Mouse (Mus musculus) heart, postnatal 10 days (tissue): ENCODE results near the gene Syngr1. TPM values are rescaled to one million over a fixed set of nuclear protein-coding genes. Genes with fewer than 3 reads are reported as not detected.
A peak's percentile ranks its signal among the peaks of the same experiment; 100 is the strongest.

Experiments used
- DNase-seq, 2 experiments: peaks; one replicate each; pipeline ENCODE4 v3.0.0; 2021
- intact Hi-C: fragments of 180-260 bp; cut with DNase I; formaldehyde crosslinking; loops from one replicate; pipeline ENCODE4 v1.15.1; 2025
- total RNA-seq, 2 experiments: library from RNA; stranded (reverse); gene quantifications; 2 replicates each; pipeline ENCODE4 v1.2.3; 2021

The Syngr1 gene
- 10 to 100 TPM; 84.9 to 86.7 TPM for total RNA-seq

- intact Hi-C loops = no loop called here
- peak; percentile 80 to 82 for DNase-seq
These were observed at the start of gene Syngr1, which contains the start of gene Rpl3 for GRCm38 (mm10) chr15:80091121-80091955. Gene Syngr1, plus strand, starts transcription at chr15:80091334. Gene Rpl3, minus strand, starts transcription at chr15:80091868.

GRCm38 (mm10) chr15:80042152-80042551, 49.0 kb upstream of the Syngr1 start:
- intact Hi-C loops = no loop called here
- no peak for DNase-seq

- DNase-seq = no peak
- intact Hi-C loops = no loop called here
These were observed 46.9 kb upstream of the Syngr1 start for GRCm38 (mm10) chr15:80044249-80044648.

GRCm38 (mm10) chr15:80045749-80046148, 45.4 kb upstream of the Syngr1 start:
- intact Hi-C loops = no loop called here
- DNase-seq = no peak

- no peak for DNase-seq
- intact Hi-C loops = no loop called here
These were observed 43.9 kb upstream of the Syngr1 start for GRCm38 (mm10) chr15:80047242-80047641.

- intact Hi-C loops = no loop called here
- no peak for DNase-seq
These were observed 43.2 kb upstream of the Syngr1 start for GRCm38 (mm10) chr15:80047973-80048372.

- intact Hi-C loops = no loop called here
- peak; percentile 58 to 64 for DNase-seq
These were observed 41.0 kb upstream of the Syngr1 start for GRCm38 (mm10) chr15:80050093-80050492.

- intact Hi-C loops = loop anchor here (1.0 kb wide), 1 partner anchor 37 kb away; the partner anchor contains the start of gene Pdgfb
- DNase-seq = peak; percentile 50 to 62
These were observed 39.9 kb upstream of the Syngr1 start for GRCm38 (mm10) chr15:80051092-80051761.

- peak in 1 of 2 experiments; percentile 36 for DNase-seq
These were observed 39.4 kb upstream of the Syngr1 start for GRCm38 (mm10) chr15:80051782-80052181.

GRCm38 (mm10) chr15:80053381-80054033, 37.6 kb upstream of the Syngr1 start:
- intact Hi-C loops = loop anchor here (1.0 to 2.0 kb wide), 2 partner anchors 49 to 104 kb away; no protein-coding TSS in a partner anchor
- DNase-seq = peak; percentile 62 to 68

More at GRCm38 (mm10) chr15:80051782-80052181, 39.4 kb upstream of the Syngr1 start:
- intact Hi-C loops = loop anchor here (1.0 to 2.0 kb wide), 2 partner anchors 37 to 47 kb away; partner anchors contain the start of gene Pdgfb

- intact Hi-C loops = no loop called here
- DNase-seq = peak; percentile 78 to 79
These were observed 37.0 kb upstream of the Syngr1 start for GRCm38 (mm10) chr15:80054034-80054710.

- intact Hi-C loops = no loop called here
- no peak for DNase-seq
These were observed 33.0 kb upstream of the Syngr1 start for GRCm38 (mm10) chr15:80058151-80058550.

- DNase-seq = no peak
- intact Hi-C loops = no loop called here
These were observed 31.5 kb upstream of the Syngr1 start for GRCm38 (mm10) chr15:80059606-80060005.

GRCm38 (mm10) chr15:80060356-80061070, 30.6 kb upstream of the Syngr1 start:
- DNase-seq = no peak
- intact Hi-C loops = no loop called here

- intact Hi-C loops = no loop called here
- no peak for DNase-seq
These were observed 30.0 kb upstream of the Syngr1 start for GRCm38 (mm10) chr15:80061071-80061550.

- no peak for DNase-seq
- intact Hi-C loops = no loop called here
These were observed 28.8 kb upstream of the Syngr1 start for GRCm38 (mm10) chr15:80062339-80062738.

GRCm38 (mm10) chr15:80062821-80063220, 28.3 kb upstream of the Syngr1 start:
- no peak for DNase-seq
- intact Hi-C loops = no loop called here

- no peak for DNase-seq
- intact Hi-C loops = no loop called here
These were observed 26.2 kb upstream of the Syngr1 start for GRCm38 (mm10) chr15:80064965-80065364.

- DNase-seq = no peak
- intact Hi-C loops = no loop called here
These were observed 25.7 kb upstream of the Syngr1 start for GRCm38 (mm10) chr15:80065414-80065813.

- intact Hi-C loops = loop anchor here (2.0 kb wide), 1 partner anchor 120 kb away; no protein-coding TSS in a partner anchor
- no peak for DNase-seq
These were observed 24.6 kb upstream of the Syngr1 start for GRCm38 (mm10) chr15:80066538-80066937.
